Mouse (Mus musculus) neural tube, embryonic 15.5 days (tissue): Measurements from ENCODE around the gene Fap. TPM values are rescaled to one million over a fixed set of nuclear protein-coding genes. Genes with fewer than 3 reads are reported as not detected.

Source experiments
- ATAC-seq: fragments of 200-750 bp; cut with Nextera tagmentation; 2 replicates; pipeline ENCODE4 v1.8.0; 2017; ENCODE audit warnings: mild to moderate bottlenecking, moderate TSS enrichment, moderate library complexity; ENCODE audit not compliant: low FRiP score
- H3K27ac ChIP-seq: fragments of 300-500 bp; sonication (generic); replicated peaks from 2 replicates; pipeline ENCODE4 v1.5.1; 2015; ENCODE audit warnings: mild to moderate bottlenecking, inconsistent platforms
- H3K27me3 ChIP-seq: fragments of 300-500 bp; sonication (generic); replicated peaks from 2 replicates; pipeline ENCODE4 v1.6.1; 2015; ENCODE audit warnings: inconsistent platforms
- H3K36me3 ChIP-seq: fragments of 300-500 bp; sonication (generic); 2 replicates; pipeline ENCODE4 v1.6.1; 2015; ENCODE audit warnings: inconsistent platforms
- H3K4me1 ChIP-seq: fragments of 300-500 bp; sonication (generic); 2 replicates; pipeline ENCODE4 v1.6.1; 2015; ENCODE audit warnings: inconsistent platforms
- H3K4me2 ChIP-seq: fragments of 300-500 bp; sonication (generic); 2 replicates; pipeline ENCODE4 v1.6.1; 2015; ENCODE audit warnings: inconsistent platforms, mild to moderate bottlenecking, moderate library complexity
- H3K4me3 ChIP-seq: fragments of 300-500 bp; sonication (generic); replicated peaks from 2 replicates; pipeline ENCODE4 v1.5.1; 2015; ENCODE audit warnings: mild to moderate bottlenecking, inconsistent platforms
- H3K9ac ChIP-seq: fragments of 300-500 bp; sonication (generic); replicated peaks from 2 replicates; pipeline ENCODE4 v1.6.1; 2015; ENCODE audit warnings: mild to moderate bottlenecking, inconsistent platforms
- H3K9me3 ChIP-seq: fragments of 300-500 bp; sonication (generic); replicated peaks from 2 replicates; pipeline ENCODE4 v1.6.1; 2016; ENCODE audit warnings: inconsistent platforms
- WGBS: fragments of 180-500 bp; shearing (Covaris S2); methylation state at CpG from one replicate; pipeline ENCODE4 v1.1.7; 2015; ENCODE audit warnings: mixed read lengths; 5-methylcytosine and 5-hydroxymethylcytosine counted together
- polyA plus RNA-seq: library from polyadenylated mRNA; unstranded; fragments of >200 nt; fragmentation: Nextera tagmentation; extraction: Ambion mirVana; gene quantifications from 2 replicates; pipeline ENCODE4 v1.2.1, GENCODE M21; 2015

Gene Fap
- polyA plus RNA-seq, 1 experiment from 2014 or later = 2.2 TPM

DNA sequence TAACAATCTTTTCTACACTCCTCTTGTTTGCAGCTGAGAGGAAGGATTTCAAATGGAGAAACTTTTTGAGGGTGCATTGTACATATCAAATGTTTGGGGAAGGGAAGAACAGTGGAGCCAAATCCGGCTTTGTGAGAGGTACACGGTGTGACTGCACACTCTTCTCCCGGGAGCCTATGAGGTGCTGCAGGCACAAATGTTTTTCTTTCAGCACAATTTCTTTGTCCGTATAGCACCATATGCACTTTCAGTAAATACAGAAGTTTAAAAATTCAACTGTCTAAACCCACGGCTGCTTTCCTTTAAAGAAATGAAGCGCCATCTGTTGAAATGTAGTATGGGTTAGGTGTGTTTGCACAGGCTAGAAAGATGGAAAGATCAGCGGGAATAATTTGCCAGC, 375 bp upstream of the Fap start:
- H3K9me3 ChIP-seq = no peaks in the 10 kb centered on the region
- H3K4me1 ChIP-seq = no peaks in the 10 kb centered on the region
- no peak overlapping the region for H3K4me2 ChIP-seq
- 89% methylated on average over 7 of the region's 7 CpGs for WGBS
- no peak for ATAC-seq
- H3K9ac ChIP-seq = no peak overlapping the region
- H3K27me3 ChIP-seq = no peaks in the 10 kb centered on the region
- no peak overlapping the region for H3K4me3 ChIP-seq
- no peaks in the 10 kb centered on the region for H3K36me3 ChIP-seq
- no peak overlapping the region for H3K27ac ChIP-seq

DNA sequence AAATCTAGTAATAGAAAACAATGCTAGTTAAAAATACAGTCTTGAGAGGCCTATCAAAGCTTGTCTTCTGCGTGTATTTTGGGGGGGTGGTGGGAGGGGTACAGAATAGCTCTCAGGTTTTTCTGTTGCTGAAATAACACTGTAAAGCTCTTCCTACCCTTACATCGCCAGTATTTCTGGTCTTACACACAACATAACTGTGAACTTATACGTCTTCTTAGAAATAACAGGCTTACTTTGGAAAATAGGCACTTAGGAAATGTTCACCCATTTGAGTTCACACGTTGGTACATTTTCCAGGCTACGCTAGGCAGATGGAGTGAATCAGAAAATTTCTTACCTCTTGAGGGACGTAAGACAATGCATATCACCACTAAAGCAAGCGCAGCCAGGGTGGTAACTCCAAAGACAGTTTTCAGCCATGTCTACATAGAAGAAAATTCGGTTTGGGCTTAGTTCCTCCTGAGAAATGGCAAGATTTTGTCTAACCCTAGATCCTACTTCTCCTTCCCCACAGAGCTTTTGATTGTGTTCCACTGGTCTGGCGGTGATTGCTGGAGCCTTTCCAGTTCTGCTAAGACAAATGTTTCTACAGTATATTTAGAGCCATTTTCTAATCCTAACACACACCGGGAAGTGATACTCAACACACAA, 649 bp downstream of the Fap start:
- 83% methylated on average over 10 of the region's 10 CpGs for WGBS
- no peak for ATAC-seq
- peak overlapping the region; percentile 1; the same call in 1 of the 2 replicates for H3K4me2 ChIP-seq
- no peak overlapping the region for H3K9ac ChIP-seq
- no peak overlapping the region for H3K27ac ChIP-seq
- no peak overlapping the region for H3K4me3 ChIP-seq
- no peaks in the 10 kb centered on the region for H3K27me3 ChIP-seq
- H3K36me3 ChIP-seq = no peaks in the 10 kb centered on the region
- no peaks in the 10 kb centered on the region for H3K4me1 ChIP-seq
- H3K9me3 ChIP-seq = no peaks in the 10 kb centered on the region

DNA sequence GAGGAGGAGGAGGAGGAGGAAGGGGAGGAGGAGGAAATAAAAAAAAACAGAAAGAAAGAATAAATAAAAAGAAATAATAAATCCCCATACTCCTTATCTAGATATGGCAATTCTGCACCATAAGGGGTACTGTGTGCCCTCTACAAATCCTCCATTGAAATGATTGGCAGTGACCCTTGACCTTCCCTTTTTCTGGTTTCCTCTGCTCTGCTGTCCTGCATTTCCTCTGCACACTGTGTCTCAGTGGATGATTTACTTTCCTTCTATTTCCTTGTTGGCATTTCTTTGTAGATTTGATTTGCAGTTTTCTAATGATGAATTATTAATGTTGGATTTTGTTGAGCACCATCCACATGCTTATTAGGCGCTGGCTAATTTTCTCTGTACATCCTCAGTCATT, 9.2 kb downstream of the Fap start:
- no peaks in the 10 kb centered on the region for H3K9me3 ChIP-seq
- H3K9ac ChIP-seq = no peak overlapping the region
- H3K27ac ChIP-seq = no peak overlapping the region
- 84% methylated on average over 1 of the region's 1 CpGs for WGBS
- ATAC-seq = no peak
- H3K4me2 ChIP-seq = no peak overlapping the region
- H3K4me3 ChIP-seq = no peak overlapping the region
- no peaks in the 10 kb centered on the region for H3K27me3 ChIP-seq
- no peaks in the 10 kb centered on the region for H3K36me3 ChIP-seq
- H3K4me1 ChIP-seq = no peaks in the 10 kb centered on the region

DNA sequence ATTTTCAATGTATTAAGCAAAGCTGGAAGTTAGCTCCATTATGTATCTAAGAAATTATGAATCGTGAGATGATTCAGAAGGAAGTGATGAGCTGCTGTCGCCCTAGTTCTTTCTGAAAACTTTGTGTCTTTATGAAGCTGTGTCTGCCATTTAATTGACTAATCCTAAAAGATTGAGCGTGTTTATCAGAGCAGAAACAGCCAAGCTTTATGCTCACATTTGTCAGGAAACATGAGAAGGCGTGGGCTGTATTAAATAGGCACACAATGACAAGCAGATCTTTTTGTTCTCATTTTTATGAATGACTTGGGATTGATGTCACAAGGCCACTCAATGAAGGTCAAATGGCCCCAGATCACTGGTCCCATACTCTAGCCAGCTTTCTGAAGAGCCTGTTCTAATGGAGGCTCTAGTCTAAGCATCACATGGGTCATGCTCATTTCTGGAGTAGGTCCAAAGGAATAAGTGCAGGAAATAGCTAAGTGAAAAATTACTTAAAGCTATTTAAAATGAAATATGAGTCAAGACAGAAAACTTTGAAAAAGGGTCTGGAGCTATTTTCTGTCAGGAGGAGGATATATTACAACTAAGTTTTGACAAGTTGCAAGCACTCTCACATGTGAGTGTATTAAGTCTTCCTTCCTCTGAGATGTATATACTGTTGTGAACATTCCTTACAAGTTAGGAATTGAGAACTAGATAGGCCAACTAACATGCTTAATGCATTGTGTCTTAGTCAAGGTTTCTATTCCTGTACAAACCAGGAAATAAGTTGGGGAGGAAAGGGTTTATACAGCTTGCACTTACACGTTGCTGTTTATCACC, 11.0 kb downstream of the Fap start:
- Histone ChIP-seq H3K36me3 (no peaks in the 10 kb centered on the region), H3K9ac (no peak overlapping the region), H3K4me1 (no peaks in the 10 kb centered on the region), H3K27me3 (no peaks in the 10 kb centered on the region), H3K9me3 (no peaks in the 10 kb centered on the region), H3K27ac (no peak overlapping the region), H3K4me3 (no peak overlapping the region), H3K4me2 (no peak overlapping the region)
- no peak for ATAC-seq
- 76% methylated on average over 5 of the region's 5 CpGs for WGBS

DNA sequence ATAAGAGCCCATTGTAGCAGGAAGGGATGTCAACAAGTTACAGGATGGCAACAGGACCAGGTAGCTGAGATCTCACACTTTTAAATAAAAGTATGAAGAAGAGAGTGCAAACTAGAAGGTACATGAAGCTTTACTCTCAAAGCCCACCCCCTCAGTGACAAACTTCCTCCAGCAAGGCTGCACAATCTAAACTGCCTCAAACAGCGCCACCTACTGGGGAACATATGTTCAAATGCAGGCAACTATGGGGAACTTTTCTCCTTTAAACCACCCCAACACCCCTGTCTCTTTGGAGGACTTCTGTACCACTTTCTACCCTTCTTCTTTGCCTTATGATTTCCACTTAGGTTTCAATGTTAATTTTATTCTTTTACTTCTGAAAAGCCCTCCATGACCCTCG, 16.5 kb downstream of the Fap start:
- H3K9me3 ChIP-seq = no peaks in the 10 kb centered on the region
- no peaks in the 10 kb centered on the region for H3K27me3 ChIP-seq
- H3K27ac ChIP-seq = no peak overlapping the region
- no peaks in the 10 kb centered on the region for H3K4me1 ChIP-seq
- no peak overlapping the region for H3K4me3 ChIP-seq
- H3K4me2 ChIP-seq = no peak overlapping the region
- no peaks in the 10 kb centered on the region for H3K36me3 ChIP-seq
- 87% methylated on average over 2 of the region's 2 CpGs for WGBS
- H3K9ac ChIP-seq = no peak overlapping the region
- no peak for ATAC-seq

DNA sequence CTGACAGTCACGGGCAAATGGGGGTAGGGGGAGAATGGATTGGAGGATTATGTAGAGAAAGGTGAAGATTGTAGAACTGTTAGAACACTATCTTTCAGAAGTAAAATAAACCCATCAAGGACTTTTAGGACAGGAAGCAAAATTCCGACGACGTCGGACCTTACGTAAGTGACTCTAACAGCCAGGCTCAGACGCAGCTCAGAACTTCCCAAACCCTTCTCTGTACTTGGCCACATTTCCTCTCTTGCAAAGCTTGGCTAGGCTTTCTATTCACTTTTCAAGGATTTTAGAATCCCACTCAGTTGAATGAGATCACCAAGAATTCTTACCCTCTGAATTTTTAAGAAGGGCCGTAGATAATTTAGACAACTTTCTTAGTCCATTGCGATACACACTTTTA, 17.5 kb downstream of the Fap start:
- no peaks in the 10 kb centered on the region for H3K9me3 ChIP-seq
- H3K4me1 ChIP-seq = no peaks in the 10 kb centered on the region
- ATAC-seq = no peak
- no peaks in the 10 kb centered on the region for H3K27me3 ChIP-seq
- H3K27ac ChIP-seq = no peak overlapping the region
- H3K9ac ChIP-seq = no peak overlapping the region
- WGBS = 97% methylated on average over 9 of the region's 9 CpGs
- H3K4me3 ChIP-seq = no peak overlapping the region
- no peaks in the 10 kb centered on the region for H3K36me3 ChIP-seq
- no peak overlapping the region for H3K4me2 ChIP-seq

DNA sequence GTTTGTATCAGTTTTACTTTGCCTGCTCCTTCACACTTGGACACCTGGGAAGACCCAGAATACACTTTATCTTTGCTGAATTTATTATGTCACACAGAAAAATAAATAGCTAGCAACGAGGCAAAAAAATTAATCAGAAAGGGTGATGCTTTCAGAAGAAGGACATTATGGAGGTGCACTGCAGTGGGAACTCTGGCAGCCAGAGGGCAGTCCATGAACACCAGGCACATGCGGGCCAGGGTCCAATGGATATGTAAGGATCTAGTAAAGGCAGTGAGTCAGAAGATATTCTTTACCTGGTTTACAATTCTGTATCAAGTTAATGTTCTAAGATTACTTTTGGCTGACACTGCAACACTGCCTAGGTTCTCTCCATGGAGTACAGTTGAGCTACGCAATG, 24.2 kb downstream of the Fap start:
- H3K9ac ChIP-seq = no peak overlapping the region
- no peak for ATAC-seq
- no peaks in the 10 kb centered on the region for H3K4me1 ChIP-seq
- no peak overlapping the region for H3K27ac ChIP-seq
- WGBS = 93% methylated on average over 3 of the region's 3 CpGs
- H3K9me3 ChIP-seq = no peaks in the 10 kb centered on the region
- no peak overlapping the region for H3K4me3 ChIP-seq
- H3K27me3 ChIP-seq = no peaks in the 10 kb centered on the region
- no peaks in the 10 kb centered on the region for H3K36me3 ChIP-seq
- no peak overlapping the region for H3K4me2 ChIP-seq

DNA sequence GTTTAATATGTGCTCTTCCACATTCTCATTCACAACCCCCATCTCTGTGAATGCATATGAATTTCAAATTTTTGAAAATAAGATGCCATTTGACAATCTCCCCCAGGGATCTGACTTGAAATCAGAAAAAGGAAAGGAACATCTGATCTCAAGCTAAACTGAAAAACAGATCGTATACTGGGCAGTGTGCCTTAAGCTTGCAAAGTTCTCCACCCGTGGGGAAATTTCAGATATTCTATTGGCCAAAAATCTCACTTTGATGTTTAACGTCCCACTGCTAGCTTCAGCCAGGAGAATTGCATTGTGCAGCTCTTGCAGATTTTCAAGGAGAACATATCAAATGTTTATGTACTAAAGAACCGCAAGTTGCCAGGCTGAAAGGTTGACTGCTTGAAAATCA, 24.7 kb downstream of the Fap start:
- 85% methylated on average over 4 of the region's 4 CpGs for WGBS
- no peak overlapping the region for H3K27ac ChIP-seq

DNA sequence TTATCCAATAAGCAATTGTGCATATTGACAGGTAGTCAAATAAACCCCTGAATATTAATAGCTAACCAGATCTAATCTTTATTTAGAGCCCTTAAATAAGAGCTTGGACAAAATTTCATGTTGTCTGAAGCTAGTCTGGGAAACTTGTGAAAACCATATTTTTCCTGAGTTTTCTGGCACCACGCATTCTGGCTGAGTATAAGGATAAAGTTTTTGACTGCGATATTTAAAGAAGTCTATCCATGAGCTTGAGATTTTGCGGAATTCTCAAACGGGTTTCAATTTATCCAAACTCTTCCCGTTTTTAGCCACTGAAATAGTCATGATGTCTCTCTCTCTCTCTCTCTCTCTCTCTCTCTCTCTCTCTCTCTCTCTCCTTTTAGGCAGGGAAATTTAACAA, 25.8 kb downstream of the Fap start:
- Histone ChIP-seq H3K4me2 (no peak overlapping the region), H3K9me3 (no peaks in the 10 kb centered on the region), H3K9ac (no peak overlapping the region), H3K36me3 (no peaks in the 10 kb centered on the region), H3K27me3 (no peaks in the 10 kb centered on the region), H3K27ac (no peak overlapping the region), H3K4me3 (no peak overlapping the region), H3K4me1 (no peaks in the 10 kb centered on the region)
- no peak for ATAC-seq
- 97% methylated on average over 5 of the region's 5 CpGs for WGBS

More for the DNA sequence above, 24.7 kb downstream of the Fap start:
- Histone ChIP-seq H3K27me3 (no peaks in the 10 kb centered on the region), H3K4me1 (no peaks in the 10 kb centered on the region), H3K4me2 (no peak overlapping the region), H3K4me3 (no peak overlapping the region), H3K9ac (no peak overlapping the region), H3K9me3 (no peaks in the 10 kb centered on the region), H3K36me3 (no peaks in the 10 kb centered on the region)
- ATAC-seq = no peak

DNA sequence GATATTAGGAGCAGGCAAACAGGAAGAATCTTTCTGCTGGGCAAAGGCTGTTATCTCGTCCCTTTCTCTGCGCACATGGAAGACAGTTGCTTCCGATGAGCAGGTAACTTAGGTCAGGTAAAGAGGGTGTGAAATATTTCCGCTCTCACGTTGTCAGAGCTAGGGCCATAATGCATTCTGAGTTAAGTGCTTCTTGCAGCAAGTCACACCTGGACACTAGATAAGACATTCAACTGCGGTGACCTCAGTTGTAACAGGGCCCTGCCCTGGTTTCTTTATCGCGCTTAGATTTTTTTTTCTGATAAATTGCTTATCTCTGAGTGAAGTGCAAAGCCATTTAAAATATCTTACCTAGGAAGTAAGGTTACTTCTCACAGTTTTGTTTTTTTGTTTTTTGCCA, 38.4 kb downstream of the Fap start:
- H3K27me3 ChIP-seq = no peaks in the 10 kb centered on the region
- no peak overlapping the region for H3K4me2 ChIP-seq
- no peaks in the 10 kb centered on the region for H3K36me3 ChIP-seq
- H3K9ac ChIP-seq = no peak overlapping the region
- no peaks in the 10 kb centered on the region for H3K9me3 ChIP-seq
- no peak overlapping the region for H3K4me3 ChIP-seq
- WGBS = 89% methylated on average over 8 of the region's 8 CpGs
- no peaks in the 10 kb centered on the region for H3K4me1 ChIP-seq
- ATAC-seq = no peak
- H3K27ac ChIP-seq = no peak overlapping the region

DNA sequence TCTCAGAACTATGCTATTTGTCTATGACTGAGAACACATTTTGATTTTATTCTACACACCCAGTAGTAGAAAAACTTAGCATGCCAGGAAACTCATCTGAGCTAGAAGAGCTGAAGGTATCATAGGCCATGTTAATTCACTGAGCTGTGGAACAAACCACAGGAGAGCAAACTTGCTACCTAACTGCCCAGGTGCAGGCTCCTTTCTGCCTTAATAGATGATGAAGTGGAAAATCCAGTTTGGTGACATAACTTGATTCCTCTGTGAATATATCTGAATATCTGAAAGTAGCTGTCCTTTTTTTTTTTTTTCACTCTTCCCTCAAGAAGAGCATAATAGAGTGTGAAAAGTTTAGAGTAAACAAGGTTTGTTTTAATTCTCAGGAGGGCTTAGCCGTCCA, 42.8 kb downstream of the Fap start:
- H3K4me3 ChIP-seq = no peak overlapping the region
- 71% methylated on average over 1 of the region's 1 CpGs for WGBS
- no peak overlapping the region for H3K4me2 ChIP-seq
- H3K36me3 ChIP-seq = no peaks in the 10 kb centered on the region
- H3K9ac ChIP-seq = no peak overlapping the region
- H3K9me3 ChIP-seq = no peaks in the 10 kb centered on the region
- no peaks in the 10 kb centered on the region for H3K4me1 ChIP-seq
- ATAC-seq = no peak
- no peak overlapping the region for H3K27ac ChIP-seq
- H3K27me3 ChIP-seq = no peaks in the 10 kb centered on the region

DNA sequence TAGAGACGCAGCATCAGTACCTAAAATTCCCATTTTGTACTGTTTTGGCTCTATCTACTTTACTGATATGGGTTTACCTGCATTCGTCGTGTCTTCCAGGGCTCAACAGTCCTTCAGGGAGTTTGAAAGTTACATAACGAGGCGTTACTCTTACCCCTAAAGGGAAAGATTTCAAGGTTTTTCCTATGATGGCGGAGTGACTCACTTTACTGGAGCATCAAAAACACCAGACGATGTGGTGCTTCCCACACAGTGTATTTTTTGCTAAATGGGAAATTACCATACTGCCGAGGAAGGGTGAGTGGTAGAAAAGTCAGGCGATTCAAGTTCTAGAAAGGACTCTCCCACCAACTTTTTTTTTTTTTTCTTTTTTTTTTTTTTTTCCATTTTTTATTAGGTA, 47.5 kb downstream of the Fap start:
- Histone ChIP-seq H3K4me2 (no peak overlapping the region), H3K4me3 (no peak overlapping the region), H3K27ac (no peak overlapping the region), H3K27me3 (no peaks in the 10 kb centered on the region), H3K9ac (no peak overlapping the region), H3K4me1 (no peaks in the 10 kb centered on the region), H3K9me3 (no peaks in the 10 kb centered on the region), H3K36me3 (no peaks in the 10 kb centered on the region)
- no peak for ATAC-seq
- WGBS = 93% methylated on average over 9 of the region's 9 CpGs
